Mouse (Mus musculus): ENCODE results near the gene Rasd1.

DNA sequence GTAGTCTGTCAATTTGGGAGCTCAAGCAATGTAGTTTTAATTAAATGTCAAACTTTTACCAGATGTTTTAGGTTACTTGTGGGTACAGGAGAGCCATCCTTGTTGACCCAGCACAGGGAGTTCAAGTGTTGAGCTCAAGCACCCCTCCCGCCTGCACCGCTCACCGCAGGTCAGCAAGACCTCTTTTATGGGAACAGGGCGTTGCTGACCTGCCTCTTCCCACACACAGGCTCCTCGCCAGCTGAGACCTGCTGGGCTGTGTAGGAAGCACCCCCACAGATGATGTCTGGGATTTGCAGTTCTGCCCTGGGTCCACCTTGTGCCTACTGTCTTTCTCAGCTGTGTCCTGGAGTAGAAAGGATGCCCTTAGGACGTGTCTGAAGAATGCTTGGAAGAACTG, 8.0 kb downstream of the Rasd1 start:
- TF ChIP-seq CTCF (IDR thresholded peaks at IDR 0.05; ENCODE audit: extremely low read depth, insufficient read depth, insufficient read length, insufficient replicate concordance), result no peak
- no peak for TF ChIP-seq POLR2A (IDR thresholded peaks at IDR 0.05; ENCODE audit: low read depth, low read length)

All from spleen, adult 2 months (tissue).